Comparison of ENCODE assay signal across 9 mouse cellular contexts in the genomic region with DNA sequence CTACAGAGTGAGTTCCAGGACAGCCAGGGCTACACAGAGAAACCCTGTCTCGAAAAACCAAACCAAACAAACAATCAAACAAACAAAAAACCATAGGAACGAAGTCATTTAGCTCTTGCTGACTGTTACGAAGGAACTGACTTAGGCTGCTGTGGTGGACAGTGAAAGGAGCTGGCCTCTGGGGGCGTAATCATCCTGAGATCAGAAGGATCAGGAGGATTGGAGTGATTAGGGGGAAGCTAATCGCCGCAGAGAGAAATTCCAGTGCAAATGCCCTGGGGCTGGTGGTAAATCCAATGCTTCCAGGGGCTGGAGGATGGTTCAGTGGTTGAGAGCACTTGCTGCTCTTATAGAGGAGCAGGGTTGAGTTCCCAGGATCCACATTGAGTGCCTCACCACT. TPM values are rescaled to one million over a fixed set of nuclear protein-coding genes. Genes with fewer than 3 reads are reported as not detected.
A peak's percentile ranks its signal among the peaks of the same experiment; 100 is the strongest.
DNase-seq lines count a peak whose midpoint lies in the region; ATAC-seq and TF ChIP-seq lines count a peak whose summit lies in the region.
"Had no signal": no experiment of that assay in that cellular context is flagged by ENCODE, and none has a peak within 500 bp of the region (broad histone marks: within the 10 kb centered on the region; RNA-seq: fewer than 3 reads in every experiment).

No protein-coding gene starts in this region.

- no peak for TF ChIP-seq POLR2A in lung, adult 2 months (IDR thresholded peaks at IDR 0.05; ENCODE audit: borderline replicate concordance, extremely low read depth, low read depth, low read length)

- peaks cover 2% of the 10 kb centered on the region for H3K79me3 ChIP-seq in C2C12 (ENCODE audit: low read depth)

- 67% methylated on average over 6 of the region's 6 CpGs for WGBS in forebrain, embryonic 14.5 days
- whole genome bisulfite sequencing in liver, embryonic 16.5 days (ENCODE audit: insufficient replicate concordance): 63% methylated on average over 6 of the region's 6 CpGs
- WGBS in lung, adult 2 months: 72% methylated on average over 6 of the region's 6 CpGs

- H3K27me3 ChIP-seq in erythroblast, embryonic 14.5 days (ENCODE audit: control insufficient read depth): no peaks in the 10 kb centered on the region
- H3K27me3 ChIP-seq in C2C12 (ENCODE audit: control insufficient read depth, insufficient read depth, insufficient read length): no peaks in the 10 kb centered on the region
- no peaks in the 10 kb centered on the region for H3K27me3 ChIP-seq in forebrain, embryonic 14.5 days (replicated peaks; ENCODE audit: control insufficient read depth, insufficient read depth, low read length)
- H3K27me3 ChIP-seq in liver, embryonic 16.5 days (ENCODE audit: control insufficient read depth, insufficient read depth, low read depth, low read length): no peaks in the 10 kb centered on the region

- no peaks in the 10 kb centered on the region for H3K9me3 ChIP-seq in erythroblast, embryonic 14.5 days (ENCODE audit: control insufficient read depth, low read length)
- H3K9me3 ChIP-seq in forebrain, embryonic 14.5 days (replicated peaks; ENCODE audit: control insufficient read depth, low read length): no peaks in the 10 kb centered on the region
- H3K9me3 ChIP-seq in liver, embryonic 16.5 days (replicated peaks; ENCODE audit: control insufficient read depth, low read length): no peaks in the 10 kb centered on the region

- H3K79me2 ChIP-seq in C2C12 (ENCODE audit: control insufficient read depth, insufficient read depth): peaks cover 18% of the 10 kb centered on the region

- peak overlapping the region; percentile 100 for H3K4me3 ChIP-seq in erythroblast, embryonic 14.5 days (replicated peaks)
- peak overlapping the region; percentile 82 for H3K4me3 ChIP-seq in C2C12 (ENCODE audit: insufficient read depth, poor library complexity, severe bottlenecking)
- H3K4me3 ChIP-seq in forebrain, embryonic 14.5 days (ENCODE audit: low read depth, low read length): peak overlapping the region; percentile 85
- H3K4me3 ChIP-seq in liver, embryonic 16.5 days (ENCODE audit: low read depth, low read length): peak overlapping the region; percentile 83
- no peak overlapping the region for H3K4me3 ChIP-seq in lung, adult 2 months (replicated peaks; ENCODE audit: extremely low read depth, low read depth, low read length)

- ATAC-seq in erythroblast, adult 5-6 weeks (replicated peaks; ENCODE audit: low FRiP score, poor library complexity, severe bottlenecking): no peak
- ATAC-seq in forebrain, embryonic 14.5 days: no peak
- ATAC-seq in liver, embryonic 16.5 days (ENCODE audit: low read depth): no peak
- no peak for ATAC-seq in CD4-positive, CD25-positive, alpha-beta regulatory T cell, adult 4 months
- ATAC-seq in inflammation-experienced regulatory T-cells, adult 6 months: no peak

- H3K36me3 ChIP-seq in erythroblast, embryonic 14.5 days (ENCODE audit: control insufficient read depth): peaks cover 55% of the 10 kb centered on the region
- H3K36me3 ChIP-seq in C2C12 (ENCODE audit: control insufficient read depth, insufficient read depth): peaks cover 29% of the 10 kb centered on the region
- peaks cover 47% of the 10 kb centered on the region for H3K36me3 ChIP-seq in forebrain, embryonic 14.5 days (ENCODE audit: control insufficient read depth, insufficient read depth, low read length)
- peaks cover 9% of the 10 kb centered on the region for H3K36me3 ChIP-seq in liver, embryonic 16.5 days (ENCODE audit: control insufficient read depth, insufficient read depth)

- TF ChIP-seq CTCF in C2C12 (IDR thresholded peaks at IDR 0.05; ENCODE audit: control insufficient read depth, insufficient read depth, insufficient read length): no peak
- no peak for TF ChIP-seq CTCF in lung, adult 2 months (IDR thresholded peaks at IDR 0.05; ENCODE audit: insufficient read depth, low read length)

- H3K4me2 ChIP-seq in forebrain, embryonic 14.5 days (ENCODE audit: low read length): peak overlapping the region; percentile 74
- H3K4me2 ChIP-seq in liver, embryonic 16.5 days (ENCODE audit: low read depth, low read length): peak overlapping the region; percentile 91

- H3K9ac ChIP-seq in forebrain, embryonic 14.5 days (ENCODE audit: low read length): peak overlapping the region; percentile 83
- peak overlapping the region; percentile 74 for H3K9ac ChIP-seq in liver, embryonic 16.5 days (ENCODE audit: low read depth, low read length)

- H3K27ac ChIP-seq in forebrain, embryonic 14.5 days (ENCODE audit: low read depth, low read length): no peak overlapping the region
- H3K27ac ChIP-seq in liver, embryonic 16.5 days (ENCODE audit: low read length): no peak overlapping the region

- H3K4me1 ChIP-seq in erythroblast, embryonic 14.5 days (ENCODE audit: control insufficient read depth): peaks cover 26% of the 10 kb centered on the region
- peaks cover 5% of the 10 kb centered on the region; the same call in 1 of the 2 replicates for H3K4me1 ChIP-seq in forebrain, embryonic 14.5 days (ENCODE audit: control insufficient read depth, insufficient read depth, low read length)
- peaks cover 12% of the 10 kb centered on the region for H3K4me1 ChIP-seq in liver, embryonic 16.5 days (ENCODE audit: control insufficient read depth, low read depth, low read length)
- H3K4me1 ChIP-seq in lung, adult 2 months (ENCODE audit: control insufficient read depth, insufficient read depth, low read length): 0 out of 2 replicates have a peak, but pooled peaks cover 3% of the 10 kb centered on the region

- DNase-seq in forebrain, embryonic 14.5 days (ENCODE audit: low spot score): no peak
- DNase-seq in lung, adult 2 months: no peak

- no peak overlapping the region for H3ac ChIP-seq in C2C12 (ENCODE audit: control insufficient read depth, insufficient read length, low read depth)

RNA-seq across cellular contexts. Expression of a gene that starts 0.9 kb away (rescaled TPM):
- polyA plus RNA-seq in erythroblast, embryonic 14.5 days (2012): 0.84 and 0.94 TPM in 2 replicates
- total RNA-seq in erythroblast, adult 5-6 weeks (2015; ENCODE audit: low replicate concordance): 0.38 and 2.9 TPM in 2 replicates
- total RNA-seq in erythroblast, adult 5-6 weeks (2017; ENCODE audit: low replicate concordance): 0.85 and 5.0 TPM in 2 replicates
- 6.9 TPM for polyA plus RNA-seq in C2C12 (2012; fragmentation: generic; extraction: Trizol)
- 16.8 and 21.2 TPM in 2 replicates for polyA plus RNA-seq in forebrain, embryonic 14.5 days (2014; fragmentation: Nextera tagmentation; extraction: Ambion mirVana)
- 4.6 and 4.9 TPM in 2 replicates for polyA plus RNA-seq in liver, embryonic 16.5 days (2015; fragmentation: Nextera tagmentation; extraction: Ambion mirVana)
- polyA plus RNA-seq in CD4-positive, CD25-positive, alpha-beta regulatory T cell, adult 4 months (2017; shearing (Covaris generic)): 10 to 100 TPM; 17.2 to 22.9 TPM
- polyA plus RNA-seq in inflammation-experienced regulatory T-cells, adult 6 months (2017; shearing (Covaris generic)): 10 to 100 TPM; 14.7 to 22.6 (median 20.1) TPM
- polyA plus RNA-seq in lung, adult 2 months (2012; rRNA removed): 11.0 and 12.9 TPM in 2 replicates

RNA-seq across cellular contexts. Expression of a gene that starts 13.1 kb away (rescaled TPM):
- 11.7 and 17.6 TPM in 2 replicates for polyA plus RNA-seq in erythroblast, embryonic 14.5 days (2012)
- 187 and 211 TPM in 2 replicates for total RNA-seq in erythroblast, adult 5-6 weeks (2015; ENCODE audit: low replicate concordance)
- 222 and 325 TPM in 2 replicates for total RNA-seq in erythroblast, adult 5-6 weeks (2017; ENCODE audit: low replicate concordance)
- 187 TPM for polyA plus RNA-seq in C2C12 (2012; fragmentation: generic; extraction: Trizol)
- polyA plus RNA-seq in forebrain, embryonic 14.5 days (2014; fragmentation: Nextera tagmentation; extraction: Ambion mirVana): 416 and 423 TPM in 2 replicates
- polyA plus RNA-seq in liver, embryonic 16.5 days (2015; fragmentation: Nextera tagmentation; extraction: Ambion mirVana): 282 and 309 TPM in 2 replicates
- 10 to 100 TPM; 35.7 to 51.2 TPM for polyA plus RNA-seq in CD4-positive, CD25-positive, alpha-beta regulatory T cell, adult 4 months (2017; shearing (Covaris generic))
- 100 to 1,000 TPM in 1 of 3 experiments, 10 to 100 TPM in 2; 41.3 to 124 (median 59.1) TPM for polyA plus RNA-seq in inflammation-experienced regulatory T-cells, adult 6 months (2017; shearing (Covaris generic))
- polyA plus RNA-seq in lung, adult 2 months (2012; rRNA removed): 112 and 149 TPM in 2 replicates

RNA-seq across cellular contexts. Expression of a gene that starts 22.4 kb away (rescaled TPM):
- polyA plus RNA-seq in erythroblast, embryonic 14.5 days (2012): 0.02 and 0.06 TPM in 2 replicates
- total RNA-seq in erythroblast, adult 5-6 weeks (2015; ENCODE audit: low replicate concordance): not detected in 2 replicates
- total RNA-seq in erythroblast, adult 5-6 weeks (2017; ENCODE audit: low replicate concordance): 1.1 and 1.6 TPM in 2 replicates
- 15.2 TPM for polyA plus RNA-seq in C2C12 (2012; fragmentation: generic; extraction: Trizol)
- 10.4 and 11.0 TPM in 2 replicates for polyA plus RNA-seq in forebrain, embryonic 14.5 days (2014; fragmentation: Nextera tagmentation; extraction: Ambion mirVana)
- 1.4 and 1.6 TPM in 2 replicates for polyA plus RNA-seq in liver, embryonic 16.5 days (2015; fragmentation: Nextera tagmentation; extraction: Ambion mirVana)
- polyA plus RNA-seq in CD4-positive, CD25-positive, alpha-beta regulatory T cell, adult 4 months (2017; shearing (Covaris generic)): 1 to 10 TPM in 1 of 2 experiments, under 1 TPM in 1; 0.62 to 1.1 TPM
- polyA plus RNA-seq in inflammation-experienced regulatory T-cells, adult 6 months (2017; shearing (Covaris generic)): 1 to 10 TPM in 1 of 3 experiments, under 1 TPM in 2; 0.39 to 1.3 (median 0.91) TPM
- polyA plus RNA-seq in lung, adult 2 months (2012; rRNA removed): 24.4 and 26.0 TPM in 2 replicates
- total RNA-seq: granulocyte monocyte progenitor cell, adult 5-6 weeks had no signal

RNA-seq across cellular contexts. Expression of a gene that starts 25.3 kb away (rescaled TPM):
- 0.41 and 0.57 TPM in 2 replicates for polyA plus RNA-seq in erythroblast, embryonic 14.5 days (2012)
- 14.4 and 18.1 TPM in 2 replicates for total RNA-seq in erythroblast, adult 5-6 weeks (2015; ENCODE audit: low replicate concordance)
- total RNA-seq in erythroblast, adult 5-6 weeks (2017; ENCODE audit: low replicate concordance): 5.0 and 8.1 TPM in 2 replicates
- polyA plus RNA-seq in C2C12 (2012; fragmentation: generic; extraction: Trizol): 43.0 TPM
- 79.9 and 81.9 TPM in 2 replicates for polyA plus RNA-seq in forebrain, embryonic 14.5 days (2014; fragmentation: Nextera tagmentation; extraction: Ambion mirVana)
- 33.0 and 34.3 TPM in 2 replicates for polyA plus RNA-seq in liver, embryonic 16.5 days (2015; fragmentation: Nextera tagmentation; extraction: Ambion mirVana)
- polyA plus RNA-seq in CD4-positive, CD25-positive, alpha-beta regulatory T cell, adult 4 months (2017; shearing (Covaris generic)): 10 to 100 TPM; 45.0 to 45.7 TPM
- polyA plus RNA-seq in inflammation-experienced regulatory T-cells, adult 6 months (2017; shearing (Covaris generic)): 10 to 100 TPM; 43.2 to 54.2 (median 51.1) TPM
- 11.8 and 18.4 TPM in 2 replicates for polyA plus RNA-seq in lung, adult 2 months (2012; rRNA removed)

RNA-seq across cellular contexts. Expression of a gene that starts 25.3 kb away (rescaled TPM):
- polyA plus RNA-seq in erythroblast, embryonic 14.5 days (2012): 0.27 and 0.28 TPM in 2 replicates
- 0.19 and 3.8 TPM in 2 replicates for total RNA-seq in erythroblast, adult 5-6 weeks (2015; ENCODE audit: low replicate concordance)
- 10.3 and 10.6 TPM in 2 replicates for total RNA-seq in erythroblast, adult 5-6 weeks (2017; ENCODE audit: low replicate concordance)
- polyA plus RNA-seq in C2C12 (2012; fragmentation: generic; extraction: Trizol): 34.0 TPM
- polyA plus RNA-seq in forebrain, embryonic 14.5 days (2014; fragmentation: Nextera tagmentation; extraction: Ambion mirVana): 62.9 and 67.3 TPM in 2 replicates
- polyA plus RNA-seq in liver, embryonic 16.5 days (2015; fragmentation: Nextera tagmentation; extraction: Ambion mirVana): 17.7 and 17.8 TPM in 2 replicates
- polyA plus RNA-seq in CD4-positive, CD25-positive, alpha-beta regulatory T cell, adult 4 months (2017; shearing (Covaris generic)): 10 to 100 TPM; 57.1 to 69.8 TPM
- polyA plus RNA-seq in inflammation-experienced regulatory T-cells, adult 6 months (2017; shearing (Covaris generic)): 10 to 100 TPM; 59.6 to 62.1 (median 60.8) TPM
- polyA plus RNA-seq in lung, adult 2 months (2012; rRNA removed): 20.1 and 30.4 TPM in 2 replicates
